Mouse (Mus musculus): ENCODE data around the gene Upp1.

Upp1 gene

GRCm38 (mm10) chr11:9119231-9120020 lies 1.5 kb downstream of the Upp1 start:
- TF ChIP-seq NANOG (IDR thresholded peaks at IDR 0.05; ENCODE audit: borderline replicate concordance, low read length), result no peak
- no peak for TF ChIP-seq CTCF (conservative IDR thresholded peaks at IDR 0.05; ENCODE audit: low read length)
- TF ChIP-seq POU5F1 (IDR thresholded peaks at IDR 0.05; ENCODE audit: borderline replicate concordance, low read length), result no peak
- Histone ChIP-seq H3K4me3 (replicated peaks; ENCODE audit: low read length) (peak overlapping the region; percentile 94), H3K27me3 (ENCODE audit: insufficient read depth, low read length) (no peaks in the 10 kb centered on the region)

GRCm38 (mm10) chr11:9122315-9122714 lies 4.4 kb downstream of the Upp1 start:
- H3K27me3 ChIP-seq (ENCODE audit: insufficient read depth, low read length), result no peaks in the 10 kb centered on the region
- 0 out of 2 replicates have a peak, but pooled peaks cover 5% of the 10 kb centered on the region for H3K9me3 ChIP-seq (ENCODE audit: low read length)
- H3K4me1 ChIP-seq (replicated peaks; ENCODE audit: low read depth, low read length), result peaks cover 79% of the 10 kb centered on the region
- TF ChIP-seq NANOG (IDR thresholded peaks at IDR 0.05; ENCODE audit: borderline replicate concordance, low read length), result no peak
- TF ChIP-seq POU5F1 (IDR thresholded peaks at IDR 0.05; ENCODE audit: borderline replicate concordance, low read length), result no peak
- TF ChIP-seq CTCF (conservative IDR thresholded peaks at IDR 0.05; ENCODE audit: low read length), result no peak
- peaks cover 79% of the 10 kb centered on the region for H3K36me3 ChIP-seq (ENCODE audit: insufficient read depth, low read length)
- H3K4me3 ChIP-seq (replicated peaks; ENCODE audit: low read length), result peak overlapping the region; percentile 94

More at GRCm38 (mm10) chr11:9119231-9120020, 1.5 kb downstream of the Upp1 start:
- H3K4me1 ChIP-seq (replicated peaks; ENCODE audit: low read depth, low read length), result peaks cover 62% of the 10 kb centered on the region
- no peaks in the 10 kb centered on the region for H3K9me3 ChIP-seq (ENCODE audit: low read length)
- H3K36me3 ChIP-seq (ENCODE audit: insufficient read depth, low read length), result peaks cover 50% of the 10 kb centered on the region

GRCm38 (mm10) chr11:9126373-9127107 lies 8.6 kb downstream of the Upp1 start:
- H3K9me3 ChIP-seq (ENCODE audit: low read length), result peaks cover 23% of the 10 kb centered on the region
- H3K36me3 ChIP-seq (ENCODE audit: insufficient read depth, low read length), result peaks cover 97% of the 10 kb centered on the region
- H3K27me3 ChIP-seq (ENCODE audit: insufficient read depth, low read length), result no peaks in the 10 kb centered on the region
- TF ChIP-seq POU5F1 (IDR thresholded peaks at IDR 0.05; ENCODE audit: borderline replicate concordance, low read length), result no peak
- no peak; the same call in 1 of the 2 replicates for TF ChIP-seq CTCF (conservative IDR thresholded peaks at IDR 0.05; ENCODE audit: low read length)
- TF ChIP-seq NANOG (IDR thresholded peaks at IDR 0.05; ENCODE audit: borderline replicate concordance, low read length), result no peak
- peaks cover 88% of the 10 kb centered on the region for H3K4me1 ChIP-seq (replicated peaks; ENCODE audit: low read depth, low read length)
- H3K4me3 ChIP-seq (replicated peaks; ENCODE audit: low read length), result no peak overlapping the region

- no peak overlapping the region for H3K4me3 ChIP-seq (replicated peaks; ENCODE audit: low read length)
- no peaks in the 10 kb centered on the region for H3K27me3 ChIP-seq (ENCODE audit: insufficient read depth, low read length)
- H3K9me3 ChIP-seq (ENCODE audit: low read length), result peaks cover 37% of the 10 kb centered on the region
- peaks cover 84% of the 10 kb centered on the region for H3K4me1 ChIP-seq (replicated peaks; ENCODE audit: low read depth, low read length)
- TF ChIP-seq POU5F1 (IDR thresholded peaks at IDR 0.05; ENCODE audit: borderline replicate concordance, low read length) (no peak), CTCF (conservative IDR thresholded peaks at IDR 0.05; ENCODE audit: low read length) (no peak), NANOG (IDR thresholded peaks at IDR 0.05; ENCODE audit: borderline replicate concordance, low read length) (no peak)
- H3K36me3 ChIP-seq (ENCODE audit: insufficient read depth, low read length), result peaks cover 98% of the 10 kb centered on the region
Observed at GRCm38 (mm10) chr11:9128110-9128509, 10.2 kb downstream of the Upp1 start.

- peaks cover 51% of the 10 kb centered on the region for H3K9me3 ChIP-seq (ENCODE audit: low read length)
- H3K4me1 ChIP-seq (replicated peaks; ENCODE audit: low read depth, low read length), result peaks cover 83% of the 10 kb centered on the region
- no peak for TF ChIP-seq CTCF (conservative IDR thresholded peaks at IDR 0.05; ENCODE audit: low read length)
- TF ChIP-seq NANOG (IDR thresholded peaks at IDR 0.05; ENCODE audit: borderline replicate concordance, low read length), result no peak
- no peak for TF ChIP-seq POU5F1 (IDR thresholded peaks at IDR 0.05; ENCODE audit: borderline replicate concordance, low read length)
- no peaks in the 10 kb centered on the region for H3K27me3 ChIP-seq (ENCODE audit: insufficient read depth, low read length)
- no peak overlapping the region for H3K4me3 ChIP-seq (replicated peaks; ENCODE audit: low read length)
- H3K36me3 ChIP-seq (ENCODE audit: insufficient read depth, low read length), result peaks cover 99% of the 10 kb centered on the region
Observed at GRCm38 (mm10) chr11:9129528-9129927, 11.6 kb downstream of the Upp1 start.

- H3K4me1 ChIP-seq (replicated peaks; ENCODE audit: low read depth, low read length), result peaks cover 79% of the 10 kb centered on the region
- no peak overlapping the region for H3K4me3 ChIP-seq (replicated peaks; ENCODE audit: low read length)
- peaks cover 49% of the 10 kb centered on the region for H3K9me3 ChIP-seq (ENCODE audit: low read length)
- no peaks in the 10 kb centered on the region for H3K27me3 ChIP-seq (ENCODE audit: insufficient read depth, low read length)
- TF ChIP-seq POU5F1 (IDR thresholded peaks at IDR 0.05; ENCODE audit: borderline replicate concordance, low read length) (no peak), CTCF (conservative IDR thresholded peaks at IDR 0.05; ENCODE audit: low read length) (no peak), NANOG (IDR thresholded peaks at IDR 0.05; ENCODE audit: borderline replicate concordance, low read length) (no peak)
- peaks cover 99% of the 10 kb centered on the region for H3K36me3 ChIP-seq (ENCODE audit: insufficient read depth, low read length)
Observed at GRCm38 (mm10) chr11:9131688-9132087, 13.8 kb downstream of the Upp1 start.

GRCm38 (mm10) chr11:9135589-9136246 lies 17.8 kb downstream of the Upp1 start:
- Histone ChIP-seq H3K36me3 (ENCODE audit: insufficient read depth, low read length) (peaks cover 63% of the 10 kb centered on the region), H3K4me3 (replicated peaks; ENCODE audit: low read length) (no peak overlapping the region), H3K4me1 (replicated peaks; ENCODE audit: low read depth, low read length) (peaks cover 55% of the 10 kb centered on the region), H3K9me3 (ENCODE audit: low read length) (peaks cover 35% of the 10 kb centered on the region), H3K27me3 (ENCODE audit: insufficient read depth, low read length) (no peaks in the 10 kb centered on the region)
- TF ChIP-seq POU5F1 (IDR thresholded peaks at IDR 0.05; ENCODE audit: borderline replicate concordance, low read length), result no peak
- peak; percentile 76 for TF ChIP-seq CTCF (conservative IDR thresholded peaks at IDR 0.05; ENCODE audit: low read length)

- H3K36me3 ChIP-seq (ENCODE audit: insufficient read depth, low read length), result peaks cover 55% of the 10 kb centered on the region
- H3K4me1 ChIP-seq (replicated peaks; ENCODE audit: low read depth, low read length), result peaks cover 50% of the 10 kb centered on the region
- H3K9me3 ChIP-seq (ENCODE audit: low read length), result peaks cover 32% of the 10 kb centered on the region
- no peaks in the 10 kb centered on the region for H3K27me3 ChIP-seq (ENCODE audit: insufficient read depth, low read length)
- no peak for TF ChIP-seq NANOG (IDR thresholded peaks at IDR 0.05; ENCODE audit: borderline replicate concordance, low read length)
- TF ChIP-seq CTCF (conservative IDR thresholded peaks at IDR 0.05; ENCODE audit: low read length), result peak; percentile 97
- no peak overlapping the region for H3K4me3 ChIP-seq (replicated peaks; ENCODE audit: low read length)
Observed at GRCm38 (mm10) chr11:9136471-9136870, 18.6 kb downstream of the Upp1 start.
